Mouse (Mus musculus) erythroblast, embryonic 14.5 days (primary cell): ENCODE results near the gene Sec14l4. TPM values are rescaled to one million over a fixed set of nuclear protein-coding genes. Genes with fewer than 3 reads are reported as not detected.

Source experiments
- H3K27me3 ChIP-seq: 2 replicates; pipeline ENCODE4 v1.6.1; 2012; ENCODE audit warnings: inconsistent platforms; ENCODE audit not compliant: control insufficient read depth
- H3K36me3 ChIP-seq: 2 replicates; pipeline ENCODE4 v1.6.1; 2012; ENCODE audit warnings: mild to moderate bottlenecking, inconsistent platforms; ENCODE audit not compliant: control insufficient read depth
- H3K4me1 ChIP-seq: 2 replicates; pipeline ENCODE4 v1.6.1; 2012; ENCODE audit warnings: inconsistent platforms; ENCODE audit not compliant: control insufficient read depth
- H3K4me3 ChIP-seq: replicated peaks from 2 replicates; pipeline ENCODE3; 2012; ENCODE audit warnings: moderate library complexity, mild to moderate bottlenecking, inconsistent platforms
- H3K9me3 ChIP-seq: 2 replicates; pipeline ENCODE4 v1.6.1; 2012; ENCODE audit warnings: low read length, inconsistent platforms, mixed read lengths; ENCODE audit not compliant: control insufficient read depth
- GATA1 ChIP-seq: IDR thresholded peaks from 2 replicates; pipeline ENCODE4 v1.6.1; 2012; ENCODE audit warnings: low read length, inconsistent platforms, mixed read lengths
- TAL1 ChIP-seq: IDR thresholded peaks from 3 replicates; pipeline ENCODE4 v1.6.1; 2012; ENCODE audit warnings: low read length, inconsistent platforms, mixed read lengths
- polyA plus RNA-seq: library from polyadenylated mRNA; stranded (reverse); fragments of >175 nt; gene quantifications from 2 replicates; pipeline ENCODE4 v1.2.3, GENCODE M21; 2012

The Sec14l4 gene
- polyA plus RNA-seq, 1 experiment: not detected

DNA sequence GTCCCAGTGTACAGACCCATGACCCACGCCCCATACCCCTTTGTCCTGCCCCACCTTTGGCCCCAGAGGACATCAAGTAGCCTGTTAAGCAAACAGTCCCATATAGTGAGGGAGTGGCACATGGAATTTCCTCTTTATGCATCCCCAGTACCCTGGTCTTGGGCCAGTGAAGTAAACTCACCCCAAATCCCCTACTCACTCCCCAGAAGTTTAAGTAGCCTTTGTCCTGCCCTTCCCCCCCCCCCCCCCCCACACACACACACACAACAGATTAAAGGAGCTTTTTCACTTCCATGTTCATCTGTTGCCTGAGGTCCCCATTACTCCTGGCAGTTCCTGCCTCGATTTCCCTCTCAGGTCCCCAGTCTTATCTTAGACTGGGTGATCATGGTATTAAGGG is 7.9 kb upstream of the Sec14l4 start:
- Histone ChIP-seq H3K9me3 (no peaks in the 10 kb centered on the region), H3K27me3 (no peaks in the 10 kb centered on the region), H3K4me1 (no peaks in the 10 kb centered on the region), H3K4me3 (no peak overlapping the region), H3K36me3 (no peaks in the 10 kb centered on the region)
- TF ChIP-seq TAL1: no peak
- no peak for TF ChIP-seq GATA1

DNA sequence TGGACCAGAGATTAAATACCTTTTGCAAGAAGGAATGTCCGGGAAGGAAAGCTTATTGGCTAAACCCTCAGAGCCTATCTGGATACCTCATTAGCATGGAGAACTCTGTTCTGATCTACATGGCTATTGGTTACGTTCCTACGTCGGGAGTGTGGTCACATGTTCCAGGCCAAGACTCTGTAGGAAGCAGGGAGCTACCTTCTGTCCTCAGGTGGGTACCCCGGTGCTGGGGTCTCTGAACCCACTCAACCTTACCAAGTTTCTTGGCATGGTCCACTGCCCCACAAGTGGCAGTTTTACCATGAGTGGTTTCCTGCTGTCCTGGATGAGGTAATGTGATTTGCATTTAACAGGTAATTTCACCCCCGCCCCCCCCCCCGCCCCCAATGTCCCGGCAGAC is 4.2 kb upstream of the Sec14l4 start:
- Histone ChIP-seq H3K4me3 (no peak overlapping the region), H3K27me3 (no peaks in the 10 kb centered on the region), H3K9me3 (no peaks in the 10 kb centered on the region), H3K4me1 (no peaks in the 10 kb centered on the region), H3K36me3 (no peaks in the 10 kb centered on the region)
- TF ChIP-seq GATA1: no peak
- no peak for TF ChIP-seq TAL1

DNA sequence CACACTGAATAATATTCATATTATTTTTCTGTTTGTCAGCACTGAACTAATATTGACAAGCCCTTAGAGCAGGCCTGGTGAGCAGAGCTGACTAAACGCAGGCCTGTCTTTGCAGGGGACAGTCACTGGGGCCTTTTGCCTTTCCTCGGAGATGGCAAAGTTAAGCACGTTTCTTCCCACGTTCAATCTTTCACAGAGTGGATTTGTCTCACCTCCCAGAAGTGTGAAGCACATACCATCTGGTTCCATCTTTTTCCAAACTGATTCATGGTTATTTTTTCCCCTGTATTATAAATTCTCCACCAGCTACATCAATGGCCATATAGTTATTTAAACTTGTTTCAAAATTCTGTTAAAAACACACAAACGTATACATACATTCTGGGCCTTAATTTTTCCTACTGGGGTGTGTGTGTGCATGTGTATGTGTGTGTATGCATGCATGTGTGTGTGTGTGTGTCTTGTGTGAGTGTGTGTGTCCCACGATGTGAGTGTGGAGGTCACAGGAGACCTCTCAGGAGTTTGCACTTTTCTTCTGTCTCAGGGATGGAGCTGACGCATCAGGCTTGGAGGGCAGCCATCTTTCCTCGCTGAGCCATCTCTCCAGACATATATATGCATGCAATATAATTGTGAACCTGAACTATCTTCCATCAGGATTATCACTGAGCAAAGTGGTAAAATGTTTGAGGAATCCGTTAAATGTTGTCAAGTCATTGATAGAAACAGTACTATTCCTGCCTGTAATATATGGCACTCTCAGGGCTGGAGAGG is 3.5 kb upstream of the Sec14l4 start:
- Histone ChIP-seq H3K4me1 (no peaks in the 10 kb centered on the region), H3K27me3 (no peaks in the 10 kb centered on the region), H3K9me3 (no peaks in the 10 kb centered on the region), H3K36me3 (no peaks in the 10 kb centered on the region), H3K4me3 (no peak overlapping the region)
- TF ChIP-seq GATA1 (no peak), TAL1 (no peak)

DNA sequence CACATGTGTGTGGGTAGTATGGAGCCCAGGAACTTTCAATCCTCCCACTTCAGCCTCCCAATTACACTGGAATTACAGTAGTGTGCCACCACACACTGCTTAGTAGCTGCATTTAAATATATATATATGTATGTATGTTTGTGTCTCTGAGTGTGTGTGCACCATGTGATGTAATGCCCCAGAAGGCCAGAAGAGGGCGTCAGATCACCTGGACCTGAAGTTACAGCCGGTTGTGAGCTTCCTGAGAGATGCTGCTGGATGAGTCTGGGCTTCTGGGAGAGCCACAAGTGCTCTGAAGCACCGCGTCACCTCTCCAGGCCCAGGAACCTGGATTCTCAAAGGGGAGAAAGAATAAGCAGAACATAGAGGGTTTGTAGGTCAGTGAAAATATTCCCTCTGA is 1.9 kb upstream of the Sec14l4 start:
- no peaks in the 10 kb centered on the region for H3K4me1 ChIP-seq
- no peaks in the 10 kb centered on the region for H3K9me3 ChIP-seq
- no peaks in the 10 kb centered on the region for H3K36me3 ChIP-seq
- TF ChIP-seq TAL1: no peak
- no peak for TF ChIP-seq GATA1
- H3K27me3 ChIP-seq: no peaks in the 10 kb centered on the region
- H3K4me3 ChIP-seq: no peak overlapping the region

DNA sequence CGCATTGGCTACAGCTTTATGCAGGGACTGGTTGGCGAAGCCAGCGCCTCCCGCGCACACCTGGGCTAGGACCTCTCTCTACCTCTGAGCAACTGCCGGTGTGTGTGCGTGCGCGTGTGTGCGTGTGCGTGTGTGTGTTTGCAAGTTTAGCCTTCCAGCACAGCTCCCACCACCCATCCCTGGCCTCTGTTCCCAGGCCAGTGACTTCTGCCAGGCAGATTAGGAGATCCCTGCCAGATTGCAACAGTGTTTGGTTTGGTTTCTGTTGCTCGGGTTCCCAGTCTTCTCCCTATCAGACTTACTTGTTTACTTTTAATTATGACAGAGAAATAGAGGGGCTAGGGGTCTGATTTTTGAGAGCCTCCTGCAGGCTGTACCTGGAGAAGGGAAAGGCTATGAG is 699 bp downstream of the Sec14l4 start:
- Histone ChIP-seq H3K36me3 (no peaks in the 10 kb centered on the region), H3K4me3 (peak overlapping the region; percentile 27), H3K9me3 (no peaks in the 10 kb centered on the region), H3K4me1 (no peaks in the 10 kb centered on the region), H3K27me3 (no peaks in the 10 kb centered on the region)
- TF ChIP-seq GATA1 (no peak), TAL1 (no peak)

DNA sequence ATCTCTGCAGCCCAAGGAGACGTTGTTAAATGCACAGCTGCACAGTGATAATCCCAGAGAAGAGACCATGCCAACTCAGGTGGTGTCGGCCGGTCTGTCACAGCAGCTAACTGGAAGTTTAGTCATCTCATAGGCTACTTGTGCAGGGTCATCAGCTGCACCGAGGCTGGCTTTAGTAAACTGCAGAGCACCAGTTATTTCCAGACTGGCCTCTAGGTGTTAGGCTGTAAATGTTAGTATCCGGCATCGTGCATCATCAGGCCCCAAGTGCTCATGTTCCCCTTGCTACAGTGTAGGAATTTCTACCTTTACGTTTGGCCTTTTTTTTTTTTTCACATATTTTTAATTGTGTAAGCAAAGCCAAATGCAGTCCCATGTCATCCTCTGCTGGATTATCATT is 2.2 kb downstream of the Sec14l4 start:
- no peaks in the 10 kb centered on the region for H3K36me3 ChIP-seq
- H3K4me3 ChIP-seq: no peak overlapping the region
- no peaks in the 10 kb centered on the region for H3K27me3 ChIP-seq
- TF ChIP-seq TAL1 (no peak), GATA1 (no peak)
- no peaks in the 10 kb centered on the region for H3K9me3 ChIP-seq
- H3K4me1 ChIP-seq: no peaks in the 10 kb centered on the region

DNA sequence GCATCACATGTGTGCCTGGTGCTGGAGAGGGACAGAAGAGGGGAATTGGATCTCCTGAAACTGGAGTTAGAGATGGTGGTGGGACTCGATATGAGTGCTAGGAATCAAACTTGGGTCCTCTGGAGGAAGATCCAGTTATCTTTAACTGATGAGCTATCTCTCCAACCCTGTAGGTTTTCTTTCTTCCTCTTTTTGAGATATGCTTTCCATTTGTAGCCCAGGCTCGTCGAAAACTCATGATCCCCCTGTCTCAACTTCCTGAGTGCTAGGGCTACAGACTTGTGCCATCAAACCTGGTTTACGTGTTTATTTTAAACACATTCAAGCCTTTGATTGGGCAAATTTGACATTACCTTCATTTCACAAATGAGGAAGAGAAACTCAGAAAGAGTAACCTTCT is 2.9 kb downstream of the Sec14l4 start:
- Histone ChIP-seq H3K9me3 (no peaks in the 10 kb centered on the region), H3K27me3 (no peaks in the 10 kb centered on the region)

DNA sequence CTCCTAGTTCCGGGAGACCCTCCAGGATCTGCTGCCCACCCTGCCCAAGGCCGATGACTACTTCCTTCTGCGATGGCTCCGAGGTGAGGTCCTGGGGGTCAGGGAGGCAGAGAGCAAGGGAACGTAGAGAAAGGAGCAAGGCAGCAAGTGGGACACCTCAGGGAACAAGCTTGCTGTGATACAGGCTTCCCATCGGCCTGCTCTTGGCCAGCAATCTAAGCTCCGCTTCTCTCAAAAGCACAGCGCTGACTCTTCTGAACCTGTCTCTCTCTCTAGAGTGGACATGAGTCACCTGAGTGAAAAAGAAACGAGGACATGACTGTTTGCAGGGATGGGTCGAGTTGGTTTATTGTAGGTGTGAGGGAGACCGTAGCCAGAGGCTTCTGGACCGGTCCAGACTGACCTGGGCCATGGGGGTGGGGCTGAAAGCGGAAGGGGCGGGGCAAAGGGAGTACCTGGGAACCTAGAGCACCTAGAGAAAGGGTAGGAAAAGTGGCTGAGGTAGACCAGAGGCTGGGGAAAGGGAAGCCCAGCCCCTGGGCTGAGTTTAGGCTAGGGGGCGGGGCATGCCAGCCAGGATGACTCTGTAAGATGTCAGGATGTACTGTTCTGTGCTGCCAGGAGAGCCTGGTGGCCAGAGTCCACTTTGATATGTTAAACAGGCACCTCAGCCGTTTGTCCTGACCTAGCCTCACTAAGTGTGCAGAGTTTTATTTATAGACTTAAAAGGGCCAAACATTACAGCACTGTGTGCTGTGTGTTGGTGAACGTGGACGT is 4.0 kb downstream of the Sec14l4 start:
- Histone ChIP-seq H3K4me1 (no peaks in the 10 kb centered on the region), H3K36me3 (no peaks in the 10 kb centered on the region), H3K4me3 (no peak overlapping the region), H3K9me3 (no peaks in the 10 kb centered on the region), H3K27me3 (no peaks in the 10 kb centered on the region)
- no peak for TF ChIP-seq TAL1
- no peak for TF ChIP-seq GATA1

More for the DNA sequence above, 2.9 kb downstream of the Sec14l4 start:
- Histone ChIP-seq H3K36me3 (no peaks in the 10 kb centered on the region), H3K4me1 (no peaks in the 10 kb centered on the region), H3K4me3 (no peak overlapping the region)
- TF ChIP-seq GATA1 (no peak), TAL1 (no peak)

DNA sequence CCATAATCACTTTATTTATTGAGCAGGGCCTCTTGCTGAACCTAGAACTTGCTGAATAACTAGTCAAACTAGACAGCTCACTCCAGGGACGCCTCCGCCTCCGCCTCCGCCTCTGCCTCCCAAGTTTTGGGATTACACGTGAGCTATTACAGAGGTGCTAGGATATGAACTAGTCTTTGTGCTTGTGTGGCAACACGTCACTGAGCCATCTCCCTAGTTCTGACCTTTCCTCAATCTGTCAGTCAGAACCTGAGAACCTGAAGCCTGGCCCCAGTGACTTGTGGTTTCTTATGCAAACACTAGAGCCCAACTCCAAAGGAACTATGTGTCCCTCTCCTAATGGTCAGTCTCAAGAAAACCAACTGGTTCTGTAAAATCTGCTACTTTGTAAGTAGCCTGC is 4.7 kb downstream of the Sec14l4 start:
- no peaks in the 10 kb centered on the region for H3K9me3 ChIP-seq
- TF ChIP-seq GATA1 (no peak), TAL1 (no peak)
- no peaks in the 10 kb centered on the region for H3K36me3 ChIP-seq
- no peak overlapping the region for H3K4me3 ChIP-seq
- no peaks in the 10 kb centered on the region for H3K4me1 ChIP-seq
- no peaks in the 10 kb centered on the region for H3K27me3 ChIP-seq
